Mouse (Mus musculus) ES-Bruce4 (cell line): ENCODE measurements around the gene Pdx1.

ENCODE experiments used
- CTCF ChIP-seq: IDR thresholded peaks from one replicate; pipeline ENCODE4 v1.8.1; 2011; ENCODE audit warnings: low read depth, low read length
- EP300 ChIP-seq: IDR thresholded peaks from 2 replicates; pipeline ENCODE4 v1.6.1; 2011; ENCODE audit warnings: low read depth, low read length; ENCODE audit not compliant: insufficient read depth

- TF ChIP-seq CTCF = peak; percentile 96
- 0 out of 2 replicates have a peak, but pooled peaks have one; percentile 25 for TF ChIP-seq EP300
These were observed 42.2 kb upstream of the Pdx1 start for GRCm38 (mm10) chr5:147227354-147228112.
